Mouse (Mus musculus) cerebellum, postnatal 36 days (tissue): Measurements from ENCODE around the gene Zdhhc17.

Experiments
- DNase-seq, 2 experiments: peaks; one replicate each; pipeline ENCODE4 v3.0.0; 2021 to 2022; ENCODE audit warnings: mixed read lengths in 2 of 2

Zdhhc17 gene

GRCm38 (mm10) chr10:110952937-110953451 is 56.9 kb downstream of the Zdhhc17 start:
- peak in 1 of 2 experiments; percentile 27 for DNase-seq

- no peak for DNase-seq
These were observed 57.7 kb downstream of the Zdhhc17 start for GRCm38 (mm10) chr10:110952271-110952670.

DNA sequence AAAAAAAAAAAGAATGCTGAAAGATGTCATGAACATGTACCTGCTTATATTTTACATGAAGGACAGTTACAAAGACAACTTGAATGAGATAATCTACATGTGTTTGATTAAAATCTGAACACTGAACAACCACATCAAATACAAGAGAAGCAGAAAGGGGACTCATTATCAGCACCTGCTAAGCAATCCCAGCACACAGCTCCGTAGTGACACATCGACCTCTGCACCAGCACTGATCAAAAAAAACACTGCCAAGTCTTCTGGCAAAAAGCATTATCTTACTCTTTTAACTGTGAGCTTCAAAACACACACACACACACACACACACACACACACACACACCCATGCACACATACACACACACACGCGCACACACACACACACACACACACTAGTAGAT is 58.2 kb downstream of the Zdhhc17 start:
- no peak for DNase-seq

DNA sequence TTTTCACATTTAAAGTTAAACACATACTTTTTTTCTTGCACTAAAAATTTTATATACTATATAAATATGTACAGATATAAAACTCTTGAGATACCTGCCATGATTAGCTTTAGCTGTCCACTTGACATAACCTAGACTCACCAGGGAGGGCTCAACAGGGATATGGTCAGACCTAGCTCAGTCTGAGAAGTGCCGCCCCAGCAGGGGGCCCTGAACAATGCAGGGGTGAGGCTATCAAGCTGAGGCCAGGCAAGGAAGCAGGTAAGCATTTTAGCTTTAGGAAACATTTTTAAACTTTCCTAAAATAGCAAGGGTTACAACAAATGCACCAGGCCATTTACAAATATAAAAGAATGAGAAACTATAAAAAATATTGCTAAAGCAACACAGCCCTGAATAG is 58.8 kb downstream of the Zdhhc17 start:
- no peak for DNase-seq

GRCm38 (mm10) chr10:110947574-110947973 is 62.4 kb downstream of the Zdhhc17 start:
- DNase-seq, result no peak

GRCm38 (mm10) chr10:110945966-110946365 is 64.0 kb downstream of the Zdhhc17 start:
- no peak for DNase-seq

- DNase-seq, result no peak
These were observed 65.8 kb downstream of the Zdhhc17 start for GRCm38 (mm10) chr10:110944175-110944574.

DNA sequence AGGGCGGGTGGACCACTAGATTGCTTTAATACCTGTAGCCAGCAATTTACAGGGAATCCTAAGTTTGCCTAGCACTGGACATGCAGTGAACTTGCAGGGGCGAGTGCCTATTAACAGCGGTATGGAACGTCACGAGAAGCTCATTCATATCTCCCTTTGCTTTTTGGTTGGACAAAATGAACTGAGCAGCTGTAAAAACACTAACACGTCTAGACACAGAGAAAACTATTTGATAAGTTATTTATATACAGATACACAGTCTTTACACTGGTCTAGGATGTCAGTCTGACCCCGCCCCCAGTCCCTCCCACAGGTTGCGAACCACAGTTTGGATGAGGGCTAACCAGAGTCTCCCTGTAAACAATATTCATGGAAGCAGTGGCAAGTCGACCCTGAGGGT is 67.1 kb downstream of the Zdhhc17 start:
- no peak for DNase-seq

DNA sequence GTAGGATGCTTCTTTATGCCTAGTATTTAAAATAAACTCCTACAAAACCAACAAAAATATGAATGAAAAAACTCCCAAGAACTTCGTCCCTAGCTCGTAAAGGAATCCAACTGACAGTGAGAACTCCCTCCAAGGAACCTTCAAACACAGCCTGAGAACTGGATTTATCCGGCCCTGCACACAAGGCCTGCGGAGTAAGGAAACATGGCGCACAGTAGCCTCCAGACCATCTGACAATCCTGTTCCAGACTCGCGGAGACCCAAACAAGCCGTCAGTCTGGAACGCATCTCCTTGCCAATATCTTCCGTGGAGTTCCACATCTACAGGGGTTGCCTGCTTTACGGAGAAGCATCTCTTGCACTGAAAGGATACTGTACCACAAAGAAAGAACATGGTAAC is 68.0 kb downstream of the Zdhhc17 start:
- DNase-seq, result no peak

GRCm38 (mm10) chr10:110940740-110941398 is 69.1 kb downstream of the Zdhhc17 start:
- no peak for DNase-seq

DNA sequence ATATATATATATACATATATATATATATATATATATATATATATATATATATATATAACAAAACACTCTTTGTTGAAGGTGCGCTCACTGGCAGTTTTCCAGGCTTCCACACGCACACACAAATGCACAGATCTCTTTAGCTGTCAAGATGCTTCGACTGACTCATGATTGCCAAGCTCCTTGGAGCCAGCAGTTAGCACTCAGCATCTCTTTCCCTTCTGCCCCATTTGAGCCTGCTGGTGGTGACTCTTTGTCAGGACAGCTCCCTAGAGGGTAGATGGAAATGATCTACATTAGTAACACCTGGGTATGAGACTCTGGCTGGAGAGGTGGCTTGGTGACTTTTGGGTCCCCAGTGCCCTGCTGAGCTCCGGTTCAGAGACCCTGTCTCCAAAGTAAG is 70.2 kb downstream of the Zdhhc17 start:
- peak; percentile 32 for DNase-seq

GRCm38 (mm10) chr10:110938841-110939549 is 70.9 kb downstream of the Zdhhc17 start:
- DNase-seq, result peak; percentile 71

- no peak for DNase-seq
These were observed 71.6 kb downstream of the Zdhhc17 start for GRCm38 (mm10) chr10:110938361-110938760.

GRCm38 (mm10) chr10:110935669-110936068 is 74.3 kb downstream of the Zdhhc17 start:
- DNase-seq, result no peak

DNA sequence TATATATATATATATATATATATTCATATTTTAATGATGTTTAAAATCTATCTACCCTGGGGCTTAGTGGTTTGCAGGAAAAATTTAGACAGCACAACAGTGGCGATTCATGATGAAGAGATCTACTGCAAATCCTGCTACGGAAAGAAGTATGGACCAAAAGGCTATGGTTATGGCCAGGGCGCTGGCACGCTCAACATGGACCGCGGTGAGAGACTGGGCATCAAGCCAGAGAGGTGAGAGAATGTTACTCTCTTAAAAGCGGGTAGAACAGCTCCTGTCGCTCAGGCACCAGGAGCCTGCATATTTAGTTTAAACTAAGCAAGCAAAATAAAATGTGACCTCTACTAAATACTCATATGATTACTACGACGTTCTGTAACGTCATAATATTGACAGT is 74.9 kb downstream of the Zdhhc17 start:
- peak; percentile 47 to 56 for DNase-seq

DNA sequence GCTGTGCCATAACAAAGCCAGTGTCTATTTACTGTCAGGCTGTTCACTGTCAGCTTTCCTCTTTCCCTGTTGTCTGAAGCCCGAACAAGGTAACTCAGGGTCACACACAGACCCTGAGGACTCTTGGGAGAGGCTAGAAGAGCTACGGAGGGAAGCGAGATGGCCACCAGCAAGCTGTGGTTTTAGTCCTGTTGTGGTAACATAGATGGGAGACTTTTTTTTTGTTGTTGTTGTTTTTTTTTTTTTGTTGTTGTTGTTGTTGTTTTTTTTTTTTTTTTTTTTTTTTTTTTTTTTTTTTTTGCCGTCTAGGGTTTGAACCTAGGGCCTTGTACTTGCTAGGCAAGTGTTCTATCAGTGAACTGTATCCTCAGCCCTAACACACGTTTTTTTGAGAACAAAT is 76.4 kb downstream of the Zdhhc17 start:
- DNase-seq, result no peak

GRCm38 (mm10) chr10:110931913-110932560 is 77.9 kb downstream of the Zdhhc17 start:
- DNase-seq, result no peak

- DNase-seq, result no peak
These were observed 78.6 kb downstream of the Zdhhc17 start for GRCm38 (mm10) chr10:110931161-110931912.

- peak in 1 of 2 experiments; percentile 43 for DNase-seq
These were observed 80.2 kb downstream of the Zdhhc17 start for GRCm38 (mm10) chr10:110929756-110930155.

DNA sequence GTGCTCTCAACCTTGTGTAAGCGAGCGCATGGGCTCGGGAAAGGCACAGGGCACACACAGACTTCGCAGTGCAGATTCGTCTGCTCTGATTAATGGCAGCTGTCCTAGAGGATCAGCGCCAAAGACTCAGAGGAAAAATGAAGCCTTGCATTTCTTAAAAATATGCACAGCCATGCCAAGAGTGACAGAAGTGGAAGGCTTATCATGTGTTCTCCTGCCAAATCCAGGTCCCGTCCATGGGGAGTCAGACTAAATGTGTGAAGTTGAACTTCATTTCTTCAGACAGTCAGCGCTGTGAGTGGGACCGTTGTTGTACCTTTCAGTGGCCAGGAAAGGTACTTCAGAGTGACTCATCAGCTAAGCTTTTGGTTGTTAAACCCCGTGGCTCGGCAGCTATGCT is 82.4 kb downstream of the Zdhhc17 start:
- DNase-seq, result peak; percentile 38 to 54

GRCm38 (mm10) chr10:110922612-110923011 is 87.3 kb downstream of the Zdhhc17 start:
- DNase-seq, result no peak

DNA sequence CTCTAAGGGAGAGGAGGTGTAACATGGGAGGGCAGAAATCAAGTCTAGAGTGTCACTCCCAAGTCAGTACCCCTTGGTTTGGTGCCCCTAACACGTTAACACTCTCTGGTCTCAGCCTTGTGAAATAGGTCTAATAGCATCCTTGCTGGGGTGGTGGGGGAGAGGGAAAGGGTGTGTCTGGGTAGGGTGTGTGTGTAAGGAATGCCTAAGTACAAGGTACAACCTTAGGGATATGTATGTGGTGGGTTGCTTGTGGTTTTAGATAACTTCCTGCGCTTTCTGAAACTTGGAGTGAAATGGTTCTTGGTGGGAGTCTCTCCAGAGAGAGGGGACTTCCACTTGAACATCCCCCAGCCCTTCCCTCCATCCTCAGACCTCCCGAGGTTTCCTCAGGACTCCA is 88.0 kb downstream of the Zdhhc17 start:
- no peak for DNase-seq

DNA sequence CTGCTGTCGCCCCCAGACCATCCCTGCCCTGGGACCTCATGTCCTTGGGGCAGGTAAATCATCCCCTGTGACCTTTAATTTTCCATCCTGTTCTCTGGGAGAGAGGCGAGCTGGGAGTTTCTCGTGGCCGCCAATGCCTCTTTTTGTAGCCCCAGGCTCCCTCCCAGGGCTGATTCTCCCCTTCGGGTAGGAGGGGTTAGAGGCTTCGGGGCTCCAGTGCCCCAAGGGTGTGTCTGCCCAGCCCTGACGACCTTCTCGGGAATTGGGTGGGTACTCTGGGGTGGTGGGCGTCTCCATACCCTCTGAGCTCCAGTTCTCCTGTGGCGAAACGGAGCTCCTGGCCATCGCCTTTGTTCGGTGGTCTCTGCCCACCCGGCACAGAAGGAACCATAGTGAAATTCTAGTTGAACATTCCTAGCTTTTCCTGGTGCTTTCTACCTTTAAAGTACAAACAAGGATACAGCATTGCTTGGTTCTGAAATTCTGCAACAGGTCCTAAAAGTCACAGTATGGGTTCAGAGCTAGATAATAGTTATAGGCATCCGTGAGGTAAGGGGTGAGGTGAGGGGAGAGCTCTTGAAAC is 89.5 kb downstream of the Zdhhc17 start:
- DNase-seq, result no peak
